Mouse (Mus musculus): Measurements from ENCODE around the gene Svs5.
"Not testable (repeated sequence)": the region's sequence is repeated elsewhere in the genome, so short reads cannot be mapped to it uniquely, and the experiment has no call there.

Gene Svs5

GRCm38 (mm10) chr2:164332440-164332839, at the start of gene Svs5:
Gene Svs5, plus strand, starts transcription at chr2:164332740.
- DNase-seq (ENCODE audit: low spot score in 2 of 2), result not testable (repeated sequence)

GRCm38 (mm10) chr2:164288968-164289367, 43.6 kb upstream of the Svs5 start, which contains the start of gene Svs3a:
Gene Svs3a, plus strand, starts transcription at chr2:164289268.
- DNase-seq (ENCODE audit: low spot score in 2 of 2), result not testable (repeated sequence)

- no peak for DNase-seq (ENCODE audit: low spot score in 2 of 2)
Measured at GRCm38 (mm10) chr2:164312599-164312998, 19.9 kb upstream of the Svs5 start.

- DNase-seq (ENCODE audit: low spot score in 2 of 2), result not testable (repeated sequence)
Measured at GRCm38 (mm10) chr2:164315460-164315859, 17.1 kb upstream of the Svs5 start.

- DNase-seq (ENCODE audit: low spot score in 2 of 2), result not testable (repeated sequence)
Measured at GRCm38 (mm10) chr2:164316451-164316850, 16.1 kb upstream of the Svs5 start, which contains the start of gene Svs6. Gene Svs6, plus strand, starts transcription at chr2:164316751.

GRCm38 (mm10) chr2:164320983-164321382, 11.6 kb upstream of the Svs5 start:
- no peak for DNase-seq (ENCODE audit: low spot score in 2 of 2)

GRCm38 (mm10) chr2:164343732-164344131, 11.2 kb downstream of the Svs5 start:
- DNase-seq (ENCODE audit: low spot score in 2 of 2), result not testable (repeated sequence)

GRCm38 (mm10) chr2:164347697-164348096, 15.2 kb downstream of the Svs5 start:
- not testable (repeated sequence) for DNase-seq (ENCODE audit: low spot score in 2 of 2)

- DNase-seq (ENCODE audit: low spot score in 2 of 2), result peak in 1 of 2 experiments; percentile 7
Measured at GRCm38 (mm10) chr2:164348980-164349379, 16.4 kb downstream of the Svs5 start.

- no peak for DNase-seq (ENCODE audit: low spot score in 2 of 2)
Measured at GRCm38 (mm10) chr2:164352697-164353096, 20.2 kb downstream of the Svs5 start.

GRCm38 (mm10) chr2:164353356-164353755, 20.8 kb downstream of the Svs5 start:
- DNase-seq (ENCODE audit: low spot score in 2 of 2), result no peak

- DNase-seq (ENCODE audit: low spot score in 2 of 2), result no peak
Measured at GRCm38 (mm10) chr2:164356177-164356967, 23.8 kb downstream of the Svs5 start.

- DNase-seq (ENCODE audit: low spot score in 2 of 2), result no peak
Measured at GRCm38 (mm10) chr2:164358373-164358772, 25.8 kb downstream of the Svs5 start.

- no peak for DNase-seq (ENCODE audit: low spot score in 2 of 2)
Measured at GRCm38 (mm10) chr2:164359031-164359430, 26.5 kb downstream of the Svs5 start.

GRCm38 (mm10) chr2:164359668-164360067, 27.1 kb downstream of the Svs5 start:
- no peak for DNase-seq (ENCODE audit: low spot score in 2 of 2)

- DNase-seq (ENCODE audit: low spot score in 2 of 2), result no peak
Measured at GRCm38 (mm10) chr2:164360974-164361657, 28.6 kb downstream of the Svs5 start.

- DNase-seq (ENCODE audit: low spot score in 2 of 2), result no peak
Measured at GRCm38 (mm10) chr2:164366947-164367346, 34.4 kb downstream of the Svs5 start.

GRCm38 (mm10) chr2:164368620-164369105, 36.1 kb downstream of the Svs5 start:
- DNase-seq (ENCODE audit: low spot score in 2 of 2), result no peak

- DNase-seq (ENCODE audit: low spot score in 2 of 2), result no peak
Measured at GRCm38 (mm10) chr2:164371371-164371770, 38.8 kb downstream of the Svs5 start.

- no peak for DNase-seq (ENCODE audit: low spot score in 2 of 2)
Measured at GRCm38 (mm10) chr2:164372408-164373053, 40.0 kb downstream of the Svs5 start.

GRCm38 (mm10) chr2:164373187-164373586, 40.6 kb downstream of the Svs5 start:
- no peak for DNase-seq (ENCODE audit: low spot score in 2 of 2)
